Mouse (Mus musculus) cerebellum, adult 9-10 months (tissue): ENCODE results near the gene Otud4.
"Not testable (repeated sequence)": the region's sequence is repeated elsewhere in the genome, so short reads cannot be mapped to it uniquely, and the experiment has no call there.

Experiments used
- DNase-seq: peaks from one replicate; pipeline ENCODE4 v3.0.0; 2022

The Otud4 gene

DNA sequence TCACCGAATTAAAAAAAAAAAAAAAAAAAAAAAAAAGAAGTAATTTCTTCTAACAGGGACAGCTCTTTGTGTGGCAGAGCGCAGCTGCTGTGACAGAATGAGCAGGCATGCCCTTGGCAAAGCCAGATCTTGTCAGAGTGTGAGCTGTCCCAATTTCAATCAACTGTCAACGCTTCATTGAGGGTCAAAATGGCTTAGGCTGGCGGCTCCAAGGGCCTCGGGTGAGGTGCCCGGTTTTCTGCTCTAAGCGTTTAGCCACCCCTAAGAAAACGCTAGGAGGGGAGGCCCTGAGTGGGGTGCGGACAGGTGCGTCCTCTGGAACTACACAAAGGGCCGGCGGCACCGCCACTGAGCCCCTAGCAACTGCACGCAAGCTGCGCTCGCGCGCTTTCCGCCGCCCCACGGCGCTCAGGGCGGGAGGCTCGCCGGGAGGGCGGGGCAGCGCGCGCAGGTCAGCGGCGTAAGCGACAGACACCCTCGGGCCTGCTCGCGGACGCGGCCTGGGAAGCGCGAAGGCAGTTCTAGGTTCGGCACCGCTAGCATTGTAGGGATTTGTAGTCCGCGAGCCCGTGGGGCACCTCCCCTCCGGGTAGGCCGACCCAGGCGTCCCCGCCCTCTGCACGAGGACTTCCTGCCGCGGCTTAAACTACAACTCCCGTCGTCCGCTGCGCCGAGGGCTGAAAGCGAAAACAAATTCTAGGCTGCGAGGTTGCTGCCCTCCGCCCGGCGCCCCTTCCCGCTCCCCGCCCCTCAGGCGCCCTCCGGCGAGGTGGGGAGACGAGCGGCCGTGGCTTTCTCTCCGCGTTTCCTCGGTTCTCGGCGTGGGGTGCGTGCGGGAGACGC lies 490 bp upstream of the Otud4 start:
- peak; percentile 98 for DNase-seq

DNA sequence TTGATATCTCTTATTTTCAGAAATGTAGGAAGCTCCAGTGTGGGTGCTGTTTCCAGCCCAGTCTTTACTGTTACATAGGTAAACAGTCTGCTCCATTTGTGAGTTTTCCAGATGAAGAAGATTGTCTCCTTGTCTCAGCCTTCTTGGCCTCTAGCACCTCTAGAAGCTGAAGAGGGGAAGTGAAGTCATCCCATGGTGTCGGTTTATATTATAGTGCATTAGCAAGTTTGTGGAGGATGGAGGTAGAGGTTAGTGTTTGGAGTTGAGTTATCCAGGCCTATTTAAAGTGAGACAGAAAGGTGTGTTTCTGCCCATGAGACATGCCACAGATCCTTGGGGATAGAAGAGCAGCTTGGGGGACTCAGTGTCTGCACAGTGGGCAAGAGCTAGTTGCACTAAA lies 1.7 kb downstream of the Otud4 start:
- DNase-seq, result peak; percentile 17

DNA sequence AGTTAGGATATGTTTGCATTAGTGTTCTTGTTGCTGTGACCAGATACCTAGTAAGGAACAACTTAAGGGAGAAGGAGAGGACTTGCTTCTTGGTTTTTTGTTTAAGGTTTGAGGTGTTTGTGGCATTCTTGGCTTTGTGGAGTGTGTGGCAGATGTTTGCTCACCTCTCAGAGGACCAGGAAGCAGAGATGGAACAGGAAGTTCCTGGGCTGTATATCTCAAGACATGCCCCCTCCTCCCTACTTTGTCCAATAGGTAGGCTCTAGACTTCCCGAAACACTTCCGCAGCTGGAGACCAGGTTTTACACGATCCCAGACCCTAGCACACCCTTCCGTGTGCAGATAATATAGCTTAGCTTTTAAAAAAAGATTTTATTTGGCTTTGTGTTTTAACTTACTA lies 10.2 kb downstream of the Otud4 start:
- DNase-seq, result no peak

DNA sequence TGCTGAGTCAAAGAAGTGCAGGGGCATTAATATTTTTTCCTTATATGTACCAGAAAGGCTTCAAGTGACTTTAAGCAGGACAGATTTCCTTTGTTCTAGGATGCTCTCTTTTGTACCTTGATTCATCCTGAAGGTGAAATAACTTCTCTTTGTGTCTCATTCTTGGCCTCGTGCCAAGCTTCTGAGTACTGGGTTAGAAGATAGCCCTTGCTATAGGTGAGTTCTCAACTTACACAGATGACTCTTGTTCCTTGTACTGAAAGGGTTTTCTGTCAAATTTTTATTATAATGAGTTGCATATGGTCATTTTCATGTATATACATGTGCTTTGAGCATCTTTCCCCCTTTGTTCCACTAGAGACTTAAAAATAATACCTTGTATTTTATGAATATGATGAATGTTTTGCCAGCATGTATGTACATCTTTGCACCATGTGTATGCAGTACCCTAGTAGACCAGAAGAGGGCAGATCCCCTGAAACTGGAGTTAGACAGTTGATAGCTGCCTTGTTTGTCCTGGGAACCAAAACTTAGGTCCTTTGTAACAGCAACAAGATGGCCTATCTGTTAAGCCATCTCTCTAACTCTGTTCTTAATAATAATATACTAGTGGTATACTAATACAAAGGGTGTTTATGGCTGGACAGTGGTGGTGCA lies 10.9 kb downstream of the Otud4 start:
- no peak for DNase-seq

DNA sequence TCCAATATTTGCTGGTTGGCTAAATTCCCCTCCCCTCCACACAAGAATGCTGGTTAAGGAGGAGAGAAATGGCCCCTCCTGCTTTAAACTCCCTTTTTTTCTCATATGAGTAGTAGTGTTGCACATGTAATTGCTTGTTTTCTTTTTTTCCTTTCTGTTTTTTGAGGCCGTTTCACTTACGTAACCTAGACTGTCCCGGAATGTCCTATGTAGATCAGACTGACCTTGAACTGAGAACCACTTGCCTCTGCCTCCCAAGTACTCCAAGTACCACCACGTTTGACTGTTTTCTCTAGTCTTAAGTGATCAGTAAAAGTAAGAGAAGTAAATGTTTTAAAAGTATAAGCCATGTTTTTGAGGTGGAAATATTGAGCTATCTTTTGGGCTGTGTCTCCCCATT lies 14.3 kb downstream of the Otud4 start:
- DNase-seq, result no peak

DNA sequence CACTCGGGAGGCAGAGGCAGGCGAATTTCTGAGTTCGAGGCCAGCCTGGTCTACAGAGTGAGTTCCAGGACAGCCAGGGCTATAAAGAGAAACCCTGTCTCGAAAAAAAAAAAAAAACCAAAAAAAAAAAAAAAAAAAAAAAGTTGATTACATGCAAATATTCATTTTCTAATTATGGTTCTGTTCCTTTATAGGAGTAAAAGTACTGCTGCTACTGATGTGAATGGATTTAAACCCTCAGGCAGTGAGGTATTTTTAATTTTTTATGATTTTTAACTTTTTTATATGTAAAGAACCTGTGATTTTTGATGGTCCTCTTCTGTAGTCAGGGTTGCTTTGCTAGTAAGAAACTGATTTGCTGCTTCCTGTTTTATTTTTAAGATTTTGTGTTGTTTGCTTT lies 19.3 kb downstream of the Otud4 start:
- DNase-seq, result not testable (repeated sequence)

DNA sequence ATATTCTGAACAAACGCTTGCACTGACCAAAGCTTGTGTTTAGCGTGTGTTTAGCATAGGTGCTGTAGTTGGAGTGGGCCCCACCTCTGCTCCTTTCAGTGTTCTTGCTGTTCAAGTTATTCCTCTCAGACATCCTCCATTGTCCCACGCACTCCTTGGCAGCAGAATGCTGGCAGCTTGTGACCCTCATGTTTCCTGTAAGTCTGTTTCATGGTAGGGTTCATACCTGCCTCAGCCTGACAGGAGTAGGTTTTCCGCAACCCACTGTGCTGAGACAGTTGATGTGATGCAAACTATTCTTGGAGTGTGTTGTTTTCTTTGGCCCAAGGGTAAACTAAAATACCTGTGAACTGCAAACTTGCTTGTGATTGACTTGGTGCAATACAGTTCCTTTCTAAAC lies 37.0 kb downstream of the Otud4 start:
- DNase-seq, result no peak

DNA sequence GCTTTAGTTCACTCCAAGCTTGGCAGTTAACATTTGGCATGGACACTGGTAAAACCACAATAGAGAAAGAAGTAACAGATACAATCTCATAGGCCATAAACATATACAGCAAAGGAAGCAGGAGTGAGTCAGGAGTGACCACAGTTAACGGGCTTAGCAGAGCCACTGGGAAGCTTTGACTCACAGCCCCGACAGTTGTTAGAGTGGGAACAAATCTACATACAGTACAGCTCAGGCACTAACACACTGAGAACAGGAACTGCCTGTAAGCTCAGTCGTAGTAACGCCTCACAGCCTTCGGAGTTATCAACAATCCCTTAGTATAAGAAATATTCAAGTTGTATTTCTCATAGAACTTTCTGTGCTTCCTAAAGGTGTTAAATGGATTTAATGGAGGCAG lies 39.6 kb downstream of the Otud4 start:
- no peak for DNase-seq

DNA sequence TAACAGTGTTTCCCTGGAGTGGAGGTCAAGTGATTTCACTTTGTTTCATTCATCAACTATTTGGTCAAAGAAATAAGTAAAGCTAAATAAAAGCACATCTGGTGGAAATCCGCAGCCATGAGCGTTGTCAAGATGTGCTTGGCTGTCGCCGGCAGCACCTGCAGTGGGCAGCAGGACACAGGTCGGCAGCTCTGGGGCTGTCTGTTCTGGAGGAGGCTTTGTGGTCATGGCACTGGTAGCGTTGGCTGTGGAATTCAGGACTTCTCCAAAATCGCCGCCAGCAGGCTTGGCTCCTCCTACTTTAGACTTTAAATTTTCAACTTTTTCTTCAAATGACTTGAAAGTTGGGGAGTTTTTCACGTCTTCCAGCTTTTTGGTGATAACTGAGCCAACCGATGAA lies 40.7 kb downstream of the Otud4 start:
- not testable (repeated sequence) for DNase-seq

DNA sequence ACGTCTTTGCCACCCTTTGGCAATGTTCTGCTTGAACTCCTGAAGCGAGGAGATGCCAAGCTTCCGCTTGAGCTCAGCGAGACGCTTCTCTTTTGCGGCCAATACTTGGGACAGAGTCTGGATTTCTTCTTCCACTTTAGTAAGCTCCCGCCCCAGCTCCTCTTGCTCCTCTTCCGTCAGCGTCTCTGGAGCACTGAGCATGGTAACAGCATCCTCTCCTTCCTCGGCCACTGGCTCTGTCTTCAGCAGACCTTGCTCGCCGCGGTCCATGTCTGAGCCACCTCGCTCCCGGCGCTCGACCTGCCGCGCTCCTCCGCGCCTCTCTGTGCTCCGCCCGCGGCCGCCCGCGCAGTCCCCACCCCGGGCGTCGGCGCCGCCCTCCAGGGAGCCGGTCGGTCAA lies 41.1 kb downstream of the Otud4 start:
- DNase-seq, result peak; percentile 7

DNA sequence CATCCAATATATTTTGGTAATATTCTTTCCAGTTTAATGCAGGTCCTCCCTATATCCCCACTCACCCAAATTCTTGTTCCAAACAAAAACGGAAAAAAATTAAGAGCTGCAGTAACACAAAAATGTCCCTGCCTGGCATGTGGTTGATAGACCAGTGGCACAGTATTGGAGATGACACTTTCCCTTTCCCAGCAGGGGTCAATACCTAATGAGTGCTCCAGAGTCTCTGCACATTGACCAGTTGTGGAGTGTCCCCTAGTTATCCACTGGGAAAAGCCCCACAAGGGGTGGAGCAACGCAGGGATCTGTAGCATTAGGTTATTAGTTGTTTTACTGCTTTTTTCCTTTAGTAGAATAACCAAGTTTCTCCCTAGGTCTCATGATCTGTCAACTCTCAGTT lies 41.5 kb downstream of the Otud4 start:
- no peak for DNase-seq

DNA sequence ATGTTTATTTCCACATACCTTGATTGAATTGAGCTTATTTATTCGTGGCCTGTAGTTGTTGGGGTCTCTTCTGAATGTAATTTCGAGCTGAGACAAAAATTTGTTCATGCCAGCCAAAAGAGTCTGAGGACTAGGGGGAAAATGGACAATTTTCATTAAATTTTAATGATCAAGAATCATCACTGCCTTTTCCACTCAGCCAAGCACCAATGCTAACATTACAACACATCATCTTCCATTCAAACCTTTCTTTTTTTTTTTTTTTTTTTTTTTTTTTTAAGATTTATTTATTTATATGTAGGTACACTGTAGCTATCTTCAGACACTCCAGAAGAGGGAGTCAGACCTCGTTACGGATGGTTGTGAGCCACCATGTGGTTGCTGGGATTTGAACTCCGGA lies 46.5 kb downstream of the Otud4 start:
- DNase-seq, result not testable (repeated sequence)

DNA sequence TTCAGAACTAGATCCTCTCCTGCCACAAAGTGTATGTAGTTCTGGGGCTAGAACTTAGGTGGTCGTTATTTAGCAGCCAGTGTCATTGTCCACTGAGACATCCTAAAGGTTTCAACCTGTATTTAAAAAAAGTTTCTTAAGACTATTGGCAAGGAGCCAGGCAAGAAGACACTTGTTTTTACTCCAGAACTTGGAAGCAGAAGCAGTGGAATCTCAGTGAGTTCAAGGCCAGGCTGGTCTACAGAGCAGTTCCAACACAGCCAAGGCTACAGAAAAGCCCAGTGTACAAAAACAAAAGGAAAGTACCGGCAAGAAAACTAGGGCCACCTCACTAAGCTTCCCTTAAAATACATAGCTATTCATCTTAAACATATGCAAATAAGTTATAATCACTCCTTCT lies 53.1 kb downstream of the Otud4 start:
- DNase-seq, result no peak

DNA sequence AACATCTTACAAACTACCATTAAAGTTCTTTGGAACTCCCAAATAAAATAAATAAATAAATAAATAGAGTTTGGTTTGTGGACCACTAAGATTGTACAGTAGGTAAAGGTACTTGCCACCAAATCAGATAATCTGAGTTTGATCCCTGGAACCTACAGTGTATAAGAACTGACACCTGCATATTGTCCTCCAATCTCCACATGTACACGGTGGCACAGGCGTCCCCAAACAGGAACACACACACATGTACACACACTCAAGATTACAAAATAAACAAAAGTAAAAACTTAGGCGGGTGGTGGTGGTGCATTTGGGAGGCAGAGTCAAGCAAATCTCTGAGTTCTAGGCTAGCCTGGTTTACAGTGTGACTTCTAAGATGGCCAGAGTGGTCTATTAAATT lies 67.3 kb downstream of the Otud4 start:
- DNase-seq, result no peak

DNA sequence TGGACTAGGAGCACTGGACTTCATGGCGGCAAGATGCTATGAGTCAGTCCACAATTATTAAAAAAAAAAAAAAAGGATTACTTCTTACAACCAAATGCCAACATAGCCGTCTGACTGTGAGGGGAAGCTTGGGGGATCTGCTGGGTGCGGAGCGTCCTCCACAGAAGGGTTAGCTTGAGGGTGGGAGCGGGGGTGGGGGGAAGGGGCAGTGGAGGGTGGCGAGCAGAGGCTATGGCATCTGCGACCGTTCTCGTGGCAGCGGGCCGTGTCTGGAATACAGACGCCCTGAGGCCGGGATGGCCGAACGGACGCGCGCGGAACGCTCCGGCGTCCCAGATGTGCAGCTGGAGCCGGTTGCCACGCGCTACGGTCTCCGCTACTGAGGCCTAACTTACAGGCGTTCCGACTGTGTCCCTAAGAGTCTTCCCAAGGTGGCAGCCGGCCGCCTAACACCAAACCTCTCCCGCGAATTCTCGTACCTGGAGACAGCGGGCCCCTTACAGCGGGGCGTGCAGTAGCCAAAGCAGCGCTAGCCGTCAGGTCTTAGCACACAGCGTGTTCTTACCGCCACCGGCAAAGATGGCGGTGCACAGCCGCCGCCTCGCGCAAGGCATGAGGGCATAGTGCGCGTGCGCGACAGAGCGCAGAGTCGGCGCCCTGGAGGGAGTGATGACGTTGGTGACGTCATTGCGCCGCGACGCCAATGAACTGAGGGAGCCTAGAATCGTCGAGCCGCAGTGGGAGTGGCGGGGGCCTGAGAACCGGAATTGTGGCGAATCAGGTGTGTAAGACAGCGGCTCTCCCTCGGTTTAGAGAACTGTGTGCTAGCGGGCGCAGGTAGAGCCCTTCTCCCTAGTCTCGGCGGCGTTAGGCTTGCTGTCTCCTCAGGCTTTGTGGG lies 71.9 kb downstream of the Otud4 start, which contains the start of the genes Abce1 and Anapc10:
Gene Abce1, minus strand, starts transcription at position 677 of the 898 bp plus-strand sequence.
Gene Anapc10, plus strand, starts transcription at position 757 of the 898 bp plus-strand sequence.
- peak; percentile 97 for DNase-seq

DNA sequence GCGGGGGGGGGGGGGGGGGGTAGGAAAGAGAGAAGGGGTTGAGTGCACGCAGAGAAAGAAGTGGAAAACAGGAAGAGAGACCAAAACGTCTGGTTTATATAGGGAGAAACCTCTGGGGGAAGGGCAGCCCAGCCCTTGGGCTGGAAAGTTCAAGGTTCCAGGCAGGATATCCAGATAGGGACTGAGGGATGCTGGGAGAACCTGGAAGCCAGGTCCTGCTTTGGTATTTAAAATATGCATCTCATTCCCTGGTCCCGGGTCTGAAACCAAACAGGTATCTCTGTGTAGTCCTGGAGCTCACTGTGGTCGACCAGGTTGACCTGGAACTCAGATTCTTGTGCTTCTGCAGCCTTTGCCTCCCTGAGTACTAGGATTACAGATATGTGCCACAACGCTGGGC lies 73.3 kb downstream of the Otud4 start:
- no peak for DNase-seq

DNA sequence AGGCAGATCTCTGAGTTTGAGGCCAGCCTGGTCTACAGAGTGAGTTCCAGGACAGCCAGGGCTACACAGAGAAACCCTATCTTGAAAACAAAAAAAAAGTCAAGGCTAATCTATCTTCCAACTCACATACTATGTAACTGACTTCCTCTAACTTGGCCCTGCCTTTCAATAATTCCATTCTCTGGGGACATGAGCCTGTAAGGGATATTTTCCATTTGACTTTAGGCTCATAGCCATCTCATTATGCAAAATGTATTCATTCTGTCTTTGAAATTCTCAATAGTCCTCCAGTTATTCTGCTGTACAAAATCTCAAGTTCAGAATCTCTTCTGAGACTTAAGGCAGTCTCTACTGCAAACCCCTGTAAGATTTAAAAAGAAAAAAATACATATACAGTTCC lies 82.1 kb downstream of the Otud4 start:
- DNase-seq, result no peak

DNA sequence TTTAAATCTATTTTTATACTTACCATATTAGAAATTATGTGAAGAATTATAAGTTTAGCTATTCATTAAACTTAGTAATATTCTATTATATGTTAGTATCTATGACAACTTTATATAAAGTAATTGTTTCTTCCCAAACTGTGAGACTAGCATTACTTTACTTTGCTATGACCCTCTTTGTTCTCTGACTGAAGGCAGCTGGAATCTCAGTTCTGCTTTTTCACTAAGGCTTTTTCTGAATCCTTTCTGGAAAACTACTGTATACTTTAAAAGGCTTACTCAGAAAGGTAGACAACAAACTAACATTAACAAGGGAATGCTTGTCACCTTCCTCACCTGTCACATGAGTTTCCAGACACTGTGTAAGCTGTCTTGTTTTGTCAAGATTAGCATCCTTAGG lies 83.9 kb downstream of the Otud4 start:
- no peak for DNase-seq

DNA sequence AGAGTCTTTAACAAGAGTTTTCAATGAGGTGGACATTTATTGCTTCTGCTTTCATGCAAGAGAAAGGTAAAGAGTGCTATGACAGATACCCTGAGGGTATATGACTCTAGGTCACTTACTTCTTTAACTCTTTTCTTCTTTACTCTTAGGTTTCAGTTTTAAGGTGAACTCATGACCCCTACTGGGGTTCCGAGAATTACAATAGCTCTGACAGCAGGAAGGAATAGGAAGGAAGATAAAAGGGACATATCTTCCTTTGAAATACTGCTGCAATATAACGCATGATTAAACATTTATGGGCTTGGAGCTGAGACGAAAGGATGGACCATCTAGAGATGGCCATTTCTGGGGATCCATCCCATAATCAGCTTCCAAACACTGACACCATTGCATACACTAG lies 85.2 kb downstream of the Otud4 start:
- no peak for DNase-seq
